Mouse (Mus musculus): ENCODE results near the gene Ttc39a.

DNA sequence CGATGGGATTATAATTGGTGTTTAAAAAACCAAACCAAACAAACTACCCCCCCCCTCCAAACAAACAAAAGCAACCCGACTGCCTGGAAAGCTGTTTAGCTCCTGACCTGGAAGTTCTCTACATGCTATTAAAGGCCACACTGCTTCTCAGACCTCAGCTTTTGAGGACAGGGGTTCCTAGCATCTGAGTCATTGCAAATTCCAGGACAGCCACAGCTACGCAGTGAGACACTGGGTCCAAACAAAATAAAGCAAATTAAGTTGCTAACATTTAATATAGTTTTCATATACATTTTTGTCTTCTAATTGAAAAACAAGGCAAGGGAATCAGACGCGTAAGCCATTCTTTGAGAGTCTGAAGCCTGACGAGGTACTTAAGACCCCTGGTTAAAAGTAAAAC is 38.0 kb downstream of the Ttc39a start:
- no peak for TF ChIP-seq CTCF (IDR thresholded peaks at IDR 0.05; ENCODE audit: control insufficient read depth, insufficient read depth, insufficient read length)
- TF ChIP-seq MAX (IDR thresholded peaks at IDR 0.05) = no peak

Measured in C2C12 (cell line).